Mouse (Mus musculus) lung, postnatal 0 days (tissue): Measurements from ENCODE around the gene Camk2b.

Experiments used
- CTCF ChIP-seq: IDR thresholded peaks from 2 replicates; pipeline ENCODE4 v1.5.1; 2016; ENCODE audit warnings: antibody characterized with exemption, mild to moderate bottlenecking
- EP300 ChIP-seq: IDR thresholded peaks from 2 replicates; pipeline ENCODE4 v1.6.1; 2016; ENCODE audit warnings: antibody characterized with exemption, mild to moderate bottlenecking, control low read depth

GRCm38 (mm10) chr11:5955546-5956276 is 110.5 kb downstream of the Camk2b start, which contains the start of gene Ykt6:
- TF ChIP-seq CTCF (no peak), EP300 (no peak)
